Mouse (Mus musculus) liver (tissue): Measurements from ENCODE around the gene Fkbp10.

Experiments
- DNase-seq: peaks from one replicate; pipeline ENCODE4 v3.0.0-alpha.2; 2020; ENCODE audit warnings: mixed read lengths

The Fkbp10 gene

DNA sequence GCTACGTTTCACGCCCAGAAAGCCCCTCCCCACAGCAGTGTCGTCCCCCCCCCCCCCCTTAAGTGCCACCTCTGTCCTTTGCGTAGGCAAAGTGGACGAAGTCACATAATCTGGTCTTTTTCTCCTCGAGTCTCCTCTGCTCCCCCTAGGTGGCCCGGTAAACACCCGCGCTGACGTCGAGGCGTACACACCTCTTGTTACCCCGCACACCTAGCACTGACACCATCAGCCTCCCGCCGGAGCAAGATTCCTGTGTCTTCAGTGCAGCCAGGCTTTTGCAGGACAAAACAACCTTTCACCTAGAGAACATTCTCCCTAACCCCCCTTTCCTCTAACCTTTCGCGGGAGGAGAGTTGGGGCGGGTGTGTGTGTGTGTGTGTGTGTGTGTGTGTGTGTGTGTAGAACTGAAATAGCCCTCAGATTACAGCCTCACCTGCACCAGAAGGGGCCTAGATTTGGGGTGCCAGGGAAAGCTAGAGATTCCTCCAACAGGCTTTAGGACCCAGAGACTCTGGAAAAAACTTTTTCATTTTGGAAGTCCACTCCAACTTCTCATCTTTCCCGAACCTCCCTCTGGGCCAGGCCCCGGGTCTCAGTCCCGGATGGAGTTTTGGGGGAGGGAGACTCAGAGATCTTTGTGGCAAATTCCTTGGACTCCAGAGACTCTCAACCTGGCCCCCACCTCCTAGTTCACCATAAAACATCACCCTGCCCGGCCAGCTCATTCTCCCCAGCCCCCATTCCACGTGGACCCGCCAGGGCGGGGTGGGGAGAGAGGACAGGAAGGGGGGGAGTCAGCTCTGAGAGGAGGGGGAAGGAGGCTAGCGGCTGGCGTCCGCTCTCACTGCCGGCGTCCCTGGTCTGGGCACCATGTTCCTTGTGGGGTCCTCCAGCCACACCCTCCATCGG lies at the start of gene Fkbp10:
Gene Fkbp10 (plus strand): TSS at position 784 of the 909 bp plus-strand sequence.
- peak; percentile 58 for DNase-seq

DNA sequence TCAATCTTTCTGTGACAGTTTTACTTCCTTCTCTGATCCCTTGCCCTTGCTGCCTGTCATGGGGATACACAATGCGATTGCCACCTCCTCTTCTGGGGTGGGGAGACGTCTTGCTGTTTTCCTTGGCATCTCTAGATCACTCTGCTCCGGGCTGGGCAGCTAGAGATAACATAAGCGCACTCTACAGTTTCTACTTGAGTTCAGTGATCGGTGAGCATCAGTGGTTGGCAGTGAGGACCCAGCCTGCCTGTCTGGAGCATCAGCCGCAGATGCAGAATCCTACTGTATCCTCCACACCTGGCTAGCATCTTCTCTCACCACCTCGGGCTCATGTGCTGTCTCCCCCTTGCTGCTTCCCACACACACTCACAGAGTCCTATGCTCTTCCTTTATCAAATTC lies 46.4 kb upstream of the Fkbp10 start:
- DNase-seq = no peak

DNA sequence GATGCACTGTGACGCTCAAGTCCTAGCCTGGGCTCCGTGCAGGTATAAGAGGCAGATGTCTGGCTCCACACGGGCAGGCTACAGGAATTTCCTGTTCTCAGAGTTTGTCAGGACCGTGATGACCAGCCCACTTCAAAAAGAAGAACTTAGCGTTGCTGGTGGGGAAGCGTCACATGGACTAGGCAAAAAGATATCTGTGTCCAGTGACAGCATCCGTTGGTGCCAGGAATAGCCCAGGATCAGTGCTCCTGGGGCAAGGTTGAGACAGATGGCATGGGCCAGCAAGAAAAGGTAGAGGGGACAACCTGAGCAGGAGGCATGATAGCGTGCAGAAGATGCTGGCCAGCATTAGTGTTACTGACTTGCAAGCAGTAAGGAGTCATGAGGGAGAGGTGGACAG lies 45.7 kb upstream of the Fkbp10 start:
- DNase-seq = no peak

DNA sequence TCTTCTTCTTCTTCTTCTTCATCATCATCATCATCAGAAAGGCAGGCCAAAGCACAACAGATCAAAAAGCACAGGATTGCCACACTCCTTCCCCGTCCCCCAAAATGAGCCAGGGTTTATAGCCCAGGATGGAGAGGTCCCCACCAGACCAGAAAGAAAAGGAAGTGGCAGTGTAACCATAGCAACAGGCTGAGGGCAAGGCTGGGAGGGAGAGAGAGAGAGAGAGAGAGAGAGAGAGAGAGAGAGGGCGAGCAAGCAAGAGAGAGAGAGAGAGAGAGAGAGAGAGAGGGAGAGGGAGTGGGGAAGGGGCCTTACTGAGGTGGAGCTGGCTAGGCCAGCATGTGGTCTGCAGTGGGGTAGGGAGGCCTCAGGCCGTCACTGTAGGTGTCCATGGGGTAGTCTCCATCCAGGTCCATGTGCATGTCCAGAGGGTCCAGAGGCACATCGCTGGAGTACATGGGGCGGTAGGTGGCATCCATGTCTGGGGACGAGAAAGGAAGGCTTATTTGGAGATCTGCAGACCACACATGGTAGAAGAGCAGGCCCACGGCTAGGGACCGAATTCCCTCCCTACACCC lies 43.4 kb upstream of the Fkbp10 start:
- no peak for DNase-seq

DNA sequence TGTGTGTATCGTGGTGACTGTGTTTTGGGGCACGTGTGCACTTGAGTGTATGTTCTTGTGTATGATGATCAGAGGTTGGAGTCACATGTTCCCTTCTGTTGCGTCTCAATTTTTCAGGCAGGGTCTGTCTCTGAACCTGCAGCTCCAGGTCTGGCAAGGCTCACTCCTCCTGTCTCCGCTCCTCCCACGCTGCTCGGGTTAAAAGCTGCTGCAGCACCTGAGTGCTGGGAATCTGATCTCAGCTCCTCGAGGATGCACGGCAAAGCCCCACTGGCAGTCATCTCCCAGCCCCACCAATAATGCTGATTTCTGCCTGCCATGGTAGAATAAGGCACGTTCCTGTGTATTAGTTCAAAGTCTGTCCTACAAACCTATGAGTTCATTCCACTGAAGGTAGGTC lies 40.4 kb upstream of the Fkbp10 start:
- DNase-seq = no peak

DNA sequence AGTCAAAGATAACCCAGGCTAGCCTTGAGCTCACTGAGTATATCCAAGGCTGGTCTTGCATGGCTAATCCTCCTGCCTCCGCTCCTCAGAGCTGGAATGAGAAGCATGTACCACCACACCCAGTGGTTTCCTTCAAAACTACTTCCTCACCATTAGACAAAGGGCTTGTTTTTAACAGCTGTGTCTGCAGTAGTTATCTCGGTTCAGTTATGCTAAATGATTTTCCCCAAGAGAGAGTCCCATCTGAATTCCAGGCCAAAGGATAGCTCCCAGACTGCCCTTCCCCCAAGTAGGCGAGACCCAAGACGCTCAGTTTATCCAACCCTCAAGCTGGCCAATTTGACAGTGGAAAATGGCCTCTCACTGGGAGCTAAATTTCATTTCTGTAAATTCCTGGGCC lies 39.5 kb upstream of the Fkbp10 start:
- no peak for DNase-seq

DNA sequence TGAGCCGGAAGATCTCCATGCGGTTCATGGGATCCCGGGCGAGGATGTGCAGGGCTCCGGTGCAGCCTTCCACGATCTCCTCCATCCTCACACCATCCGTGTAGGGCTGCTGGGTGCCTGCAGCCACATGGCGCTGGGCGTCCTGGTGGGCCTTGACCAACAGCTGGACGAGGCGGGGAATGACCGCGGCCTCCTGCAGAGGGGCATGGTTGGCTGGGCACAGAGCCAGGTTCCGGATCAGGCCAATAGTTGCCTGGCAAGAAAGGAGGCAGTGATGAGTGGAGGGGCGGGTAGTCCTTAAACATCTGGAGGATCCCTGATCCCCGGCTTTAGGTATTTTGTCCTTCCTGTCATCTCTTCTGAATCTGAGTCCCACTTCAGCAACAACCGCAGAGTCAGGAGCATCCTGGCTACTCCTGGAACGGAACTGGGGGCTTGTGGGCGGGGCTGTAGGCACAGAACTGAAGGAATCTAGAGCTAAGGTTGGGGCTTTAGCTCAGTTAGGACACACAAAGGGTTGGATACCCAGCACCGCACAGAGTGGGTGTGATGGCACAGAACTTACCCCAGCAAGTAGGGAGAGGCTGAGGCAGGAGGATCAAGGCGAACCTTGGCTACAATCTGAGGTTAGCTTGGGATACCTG lies 38.6 kb upstream of the Fkbp10 start:
- DNase-seq = no peak

DNA sequence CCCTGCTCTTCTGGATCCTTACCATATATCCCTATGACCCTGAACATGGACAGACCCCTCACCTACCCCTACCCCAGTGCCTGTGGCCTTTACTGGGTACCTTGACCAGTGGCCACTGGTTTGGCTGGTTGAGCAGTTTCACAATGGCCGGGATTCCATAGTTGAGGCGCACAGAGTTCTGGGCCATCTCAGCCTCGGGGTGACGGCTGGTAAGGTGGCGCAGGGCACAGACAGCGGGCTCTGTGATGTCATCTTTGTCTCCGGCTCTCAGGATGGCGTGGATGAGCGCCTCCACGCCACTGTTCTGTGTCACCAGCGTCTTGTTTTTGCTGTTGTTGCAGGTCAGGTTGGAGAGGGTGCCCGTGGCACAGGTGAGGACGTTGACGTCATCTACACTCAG lies 37.5 kb upstream of the Fkbp10 start:
- DNase-seq = no peak

DNA sequence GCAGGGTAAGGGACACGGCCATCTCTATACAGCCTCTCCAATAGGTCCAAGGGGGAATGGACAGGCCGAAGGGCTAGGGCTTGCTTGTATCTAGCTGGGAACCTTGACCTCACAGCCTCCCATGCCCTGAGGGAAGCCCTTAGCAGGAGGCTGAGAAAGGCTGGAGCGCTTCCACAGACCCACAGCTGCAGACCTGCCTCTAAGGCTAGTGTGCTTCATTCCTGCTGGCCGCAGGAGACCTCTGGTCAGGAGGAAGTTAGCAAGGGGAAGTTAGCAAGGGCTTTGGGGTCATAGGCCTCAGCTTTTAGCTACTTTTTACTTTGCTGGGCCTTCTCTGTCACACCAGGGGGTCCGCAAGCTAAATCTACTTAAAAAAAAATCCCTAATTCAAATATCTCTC lies 37.1 kb upstream of the Fkbp10 start:
- DNase-seq = no peak

DNA sequence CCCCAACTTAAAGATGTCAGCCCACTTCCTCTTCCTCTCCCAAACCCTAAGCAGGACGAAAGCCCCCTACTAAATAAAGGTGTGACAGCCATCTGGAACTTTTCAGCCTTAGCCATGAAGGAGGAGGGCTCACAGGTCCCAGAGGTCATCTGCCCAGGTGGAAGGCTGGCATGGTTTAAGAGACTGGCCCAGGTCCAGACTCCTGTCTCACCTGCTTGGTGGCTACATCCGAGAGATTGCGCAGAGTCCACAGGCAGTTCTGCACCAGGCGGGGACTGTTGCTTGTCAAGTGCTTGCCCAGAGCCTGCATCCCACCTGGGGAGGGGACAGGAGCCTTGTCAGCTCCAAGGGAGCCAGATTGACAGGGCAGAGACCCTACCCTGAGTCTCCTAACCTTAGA lies 36.2 kb upstream of the Fkbp10 start:
- no peak for DNase-seq

DNA sequence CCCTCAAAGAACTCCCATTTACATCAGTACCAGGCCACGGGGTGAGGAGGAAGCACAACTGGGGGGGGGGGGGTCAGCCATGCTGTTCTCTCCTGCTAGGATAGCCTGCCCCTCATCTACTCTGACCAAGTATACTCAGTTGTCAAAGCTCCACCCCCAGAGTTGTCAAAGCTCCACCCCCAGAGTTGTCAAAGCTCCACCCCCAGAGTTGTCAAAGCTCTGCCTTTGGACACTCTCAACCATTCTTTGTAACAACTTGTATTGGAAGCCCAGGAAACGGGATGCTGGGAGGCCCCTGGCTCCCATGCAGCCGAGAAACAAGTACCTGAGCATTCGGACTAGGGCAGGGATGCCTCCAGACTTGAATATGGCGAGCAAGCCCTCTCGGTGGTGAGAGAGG lies 32.8 kb upstream of the Fkbp10 start:
- DNase-seq = no peak

DNA sequence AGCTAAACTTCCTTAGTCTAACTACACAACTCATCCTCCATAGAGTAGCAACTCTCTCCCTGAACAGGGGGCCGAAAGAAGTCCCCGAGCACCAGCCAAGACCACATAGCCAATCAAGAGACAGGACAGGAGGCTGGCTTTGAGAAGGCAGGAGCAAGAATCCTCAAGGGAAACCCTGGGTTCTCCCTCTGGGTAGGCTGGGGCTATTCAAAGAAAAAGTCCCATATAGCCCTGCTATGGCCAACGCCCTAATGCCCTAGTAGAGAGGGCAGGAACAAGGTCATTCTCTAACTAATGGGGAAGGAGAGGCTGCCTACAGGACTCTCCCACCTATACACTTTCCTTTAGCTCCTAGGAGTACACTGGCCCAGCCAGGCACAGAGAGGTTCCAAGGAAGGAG lies 30.5 kb upstream of the Fkbp10 start:
- DNase-seq = no peak

DNA sequence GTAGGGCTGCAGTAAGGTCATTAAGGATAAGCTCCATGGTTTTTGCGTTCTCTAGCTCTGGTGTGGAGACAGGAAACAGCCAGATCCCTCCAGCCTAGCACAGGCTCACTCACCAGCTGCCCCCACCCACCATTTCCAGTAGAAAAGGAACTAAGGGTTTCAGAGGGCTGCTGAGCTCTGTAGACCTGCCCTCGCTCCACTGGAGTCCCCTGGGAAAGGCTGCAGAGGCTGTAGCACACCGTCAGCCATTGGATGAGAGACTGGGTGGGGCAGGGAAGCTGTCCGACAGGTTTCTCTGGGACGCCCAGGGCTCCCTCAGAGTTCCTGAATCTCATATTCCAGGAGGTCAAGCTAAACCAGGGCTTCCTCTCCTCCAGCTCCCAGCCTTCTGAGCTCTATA lies 28.9 kb upstream of the Fkbp10 start:
- no peak for DNase-seq

DNA sequence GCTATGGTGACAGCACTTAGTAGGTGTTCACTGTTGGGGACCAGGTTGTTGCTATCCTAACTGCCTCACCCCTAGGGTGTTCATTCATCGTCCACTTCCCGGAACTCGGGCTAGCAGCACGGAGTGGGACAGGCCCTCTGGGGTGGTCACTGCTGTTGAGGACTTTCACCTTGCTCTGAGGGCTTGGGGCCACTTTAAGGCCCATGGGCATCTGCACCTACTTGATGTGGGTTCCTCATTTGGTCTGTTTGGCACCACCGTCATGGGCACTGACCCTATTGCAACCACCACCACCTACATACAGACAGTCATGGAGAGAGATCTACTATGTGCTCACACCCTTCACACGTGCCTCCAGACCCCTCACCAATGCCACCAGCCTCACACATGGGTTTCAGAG lies 28.4 kb upstream of the Fkbp10 start:
- DNase-seq = no peak

DNA sequence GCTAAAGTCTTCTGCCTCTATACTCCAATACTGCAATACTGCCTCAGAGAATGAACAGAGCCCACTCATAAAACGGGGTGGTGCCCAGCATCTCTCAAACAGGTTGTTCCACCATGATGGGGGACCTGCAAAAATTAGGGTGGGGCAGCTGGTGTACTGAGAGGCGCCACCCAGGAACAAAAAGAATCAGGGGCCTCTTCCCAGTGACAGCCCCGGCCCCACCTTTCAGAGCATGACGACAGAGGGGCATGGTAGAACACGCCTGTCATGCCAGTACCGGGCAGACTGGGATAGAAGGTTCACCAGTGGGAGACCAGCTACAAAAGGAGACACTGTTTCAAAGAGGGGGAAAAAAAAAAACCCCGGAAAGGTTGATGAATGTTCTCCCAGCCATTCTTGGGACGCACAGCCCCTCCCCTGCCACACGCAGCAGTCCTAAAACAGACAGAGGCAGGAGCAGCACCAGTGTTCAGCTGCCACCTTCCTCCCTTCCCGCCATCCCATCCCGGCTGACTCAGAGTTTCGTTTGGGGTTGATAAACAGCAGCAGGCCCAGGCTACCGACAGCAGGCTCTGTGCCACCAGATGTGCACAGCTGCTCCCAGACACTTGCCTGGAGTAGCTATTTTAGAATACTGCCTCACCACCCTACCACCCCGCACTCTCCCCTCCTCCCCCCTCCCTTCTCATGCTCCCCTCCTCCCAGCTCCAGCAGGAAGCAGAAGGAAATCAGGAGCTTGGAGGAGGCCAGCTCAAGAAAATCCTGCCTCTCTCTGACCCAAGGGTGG lies 27.7 kb upstream of the Fkbp10 start:
- DNase-seq = peak; percentile 35

DNA sequence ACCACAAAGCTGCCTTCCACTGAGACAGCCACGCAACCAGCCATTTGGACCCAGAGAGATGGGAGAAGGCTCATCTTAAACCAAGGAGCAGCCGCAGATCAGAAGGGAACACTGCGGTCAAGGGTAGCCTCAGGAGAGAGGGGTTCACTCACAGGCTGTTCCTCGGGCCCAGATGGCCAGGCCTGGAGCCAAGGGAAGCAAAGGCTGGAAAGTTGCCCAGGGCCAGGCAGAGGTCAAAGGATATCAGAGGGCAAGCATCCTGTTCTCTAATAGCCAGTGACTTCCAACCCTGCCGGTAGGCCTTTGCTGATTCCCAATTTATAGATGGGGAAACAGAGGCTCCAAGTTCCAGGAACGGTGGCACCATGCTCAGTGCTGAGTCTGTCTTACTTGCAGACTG lies 26.9 kb upstream of the Fkbp10 start:
- DNase-seq = no peak

DNA sequence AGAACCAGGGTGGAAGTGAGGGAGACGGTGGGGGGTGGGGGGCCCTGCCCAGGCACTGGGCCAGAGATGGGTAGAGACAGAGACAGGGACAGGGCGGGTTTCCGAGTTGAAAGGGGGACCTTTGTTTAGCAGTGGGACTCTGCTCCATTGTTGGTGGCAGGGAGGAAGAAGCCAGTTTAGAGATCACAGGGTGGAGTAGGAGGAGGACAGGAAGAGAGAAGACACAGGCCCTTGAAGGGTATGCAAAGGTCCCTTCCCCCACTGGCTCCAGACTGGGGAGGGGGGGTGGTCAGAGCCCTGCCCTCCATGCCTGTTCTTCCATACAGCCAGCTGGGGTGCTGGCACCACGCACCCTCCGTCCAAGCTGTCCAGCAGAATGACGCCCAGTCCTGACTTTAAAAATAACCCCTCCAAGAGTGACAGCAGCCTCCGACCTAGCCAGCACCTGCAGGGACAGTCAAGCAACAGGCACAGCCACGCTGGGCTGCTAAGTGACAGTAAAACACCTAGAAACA lies 25.5 kb upstream of the Fkbp10 start:
- DNase-seq = no peak

DNA sequence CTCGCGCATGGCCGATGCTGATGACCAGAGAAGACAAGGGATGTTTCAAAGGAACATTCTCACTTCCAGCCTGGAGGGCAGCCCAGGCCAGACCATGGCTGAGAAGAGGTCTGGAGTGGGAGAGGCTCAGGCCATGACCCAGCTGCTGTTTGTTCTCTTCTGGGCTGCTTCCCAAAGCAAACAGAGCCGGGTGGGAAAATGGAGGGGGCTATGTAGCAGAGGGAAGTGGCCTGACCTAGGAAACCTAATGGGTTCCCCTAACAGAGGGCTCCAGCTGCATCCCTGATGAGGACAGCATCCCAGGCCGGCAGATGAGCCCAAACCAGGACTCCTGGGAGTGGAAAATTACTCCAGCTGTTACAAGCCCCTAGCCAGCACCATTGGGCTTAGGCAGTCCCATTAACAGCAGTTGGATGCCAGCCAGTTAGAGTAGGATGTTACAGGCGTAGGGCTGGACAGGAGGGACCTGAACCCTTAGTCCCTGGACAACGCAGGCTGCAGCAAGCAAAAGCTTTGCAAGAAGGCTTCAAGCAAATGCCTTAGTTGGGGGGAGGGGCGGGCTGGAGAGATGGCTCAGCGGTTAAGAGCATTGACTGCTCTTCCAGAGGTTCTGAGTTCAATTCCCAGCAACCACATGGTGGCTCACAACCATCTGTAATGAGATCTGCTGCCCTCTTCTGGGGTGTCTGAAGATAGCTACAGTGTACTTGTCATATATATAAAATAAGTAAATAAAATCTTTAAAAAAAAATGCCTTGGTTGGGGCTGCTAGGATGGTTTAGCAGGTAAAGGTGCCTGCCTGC lies 24.2 kb upstream of the Fkbp10 start:
- DNase-seq = peak; percentile 53

DNA sequence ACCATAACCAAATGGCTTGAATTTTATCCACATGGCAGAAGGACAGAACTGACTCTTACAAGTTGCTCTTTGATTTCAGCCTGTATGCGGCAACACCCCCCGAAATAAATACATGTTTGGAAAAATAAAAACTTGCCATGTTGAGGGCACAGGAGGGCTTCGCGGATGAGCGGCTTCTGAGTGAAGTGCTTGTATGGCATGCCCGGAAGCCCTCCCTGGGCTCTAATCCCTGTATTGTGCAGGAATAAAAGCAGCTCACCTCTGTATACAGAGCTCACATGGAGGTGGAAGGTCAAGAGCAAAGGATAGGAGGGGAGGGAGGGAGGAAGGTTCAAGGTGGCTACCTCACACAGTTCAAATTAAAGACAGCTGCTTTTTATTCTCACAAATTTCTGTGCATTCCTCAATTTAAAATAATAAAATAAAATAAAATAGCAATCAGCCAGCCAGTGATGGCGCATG lies 23.6 kb upstream of the Fkbp10 start:
- no peak for DNase-seq

DNA sequence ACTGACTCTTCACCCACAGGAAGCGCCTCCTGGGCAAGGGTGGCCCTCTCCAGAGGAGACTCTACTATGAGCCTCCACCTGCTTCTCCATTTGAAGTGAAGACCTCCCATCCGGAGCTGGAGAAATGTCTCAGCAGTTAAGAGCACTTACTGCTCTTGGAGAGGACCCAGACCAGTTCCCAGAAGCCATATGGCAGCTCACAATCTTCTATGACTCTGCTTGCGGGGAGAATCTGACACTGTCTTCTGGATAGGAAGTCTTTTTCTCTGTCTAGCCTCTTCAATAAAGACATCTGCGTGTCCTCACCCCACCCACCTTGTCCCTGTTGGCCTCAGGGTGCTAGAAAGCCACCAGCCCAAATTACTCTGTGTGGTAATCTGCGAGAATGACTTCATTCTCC lies 22.5 kb upstream of the Fkbp10 start:
- no peak for DNase-seq

DNA sequence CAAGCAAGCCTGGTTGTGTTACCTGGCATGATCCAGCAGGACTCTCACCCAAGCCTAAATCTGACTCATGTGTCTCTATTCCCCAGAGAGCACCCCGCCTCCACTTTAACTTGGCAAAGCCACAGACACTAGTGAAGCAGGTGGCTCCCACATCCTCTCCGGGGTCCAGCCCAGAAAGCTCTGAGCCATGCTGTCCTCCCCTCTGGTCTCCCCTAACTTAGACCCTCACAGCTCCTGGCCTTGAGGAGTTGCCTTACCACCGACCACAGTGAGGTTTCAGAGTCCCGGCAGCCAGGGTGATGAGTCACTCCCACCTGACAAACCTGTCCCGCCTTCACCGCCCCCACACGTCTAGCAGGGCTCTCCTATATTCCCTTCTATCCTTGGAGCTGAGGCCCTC lies 21.8 kb upstream of the Fkbp10 start:
- DNase-seq = no peak
